Mouse (Mus musculus) embryonic facial prominence, embryonic 10.5 days (tissue): Measurements from ENCODE around the gene Sema4d. TPM values are rescaled to one million over a fixed set of nuclear protein-coding genes. Genes with fewer than 3 reads are reported as not detected.

ENCODE experiments used
- DNase-seq: peaks from one replicate; pipeline ENCODE4 v3.0.0-alpha.2; 2017; ENCODE audit warnings: low spot score
- H3K27ac ChIP-seq: fragments of 300-500 bp; sonication (generic); replicated peaks from 2 replicates; pipeline ENCODE4 v1.5.1; 2016; ENCODE audit warnings: mild to moderate bottlenecking
- H3K27me3 ChIP-seq: fragments of 300-500 bp; sonication (generic); replicated peaks from 2 replicates; pipeline ENCODE4 v1.6.1; 2016; ENCODE audit warnings: low read depth, mild to moderate bottlenecking; ENCODE audit not compliant: poor library complexity, severe bottlenecking
- H3K36me3 ChIP-seq: fragments of 300-500 bp; sonication (generic); replicated peaks from 2 replicates; pipeline ENCODE4 v1.6.1; 2016; ENCODE audit warnings: mild to moderate bottlenecking, moderate library complexity
- H3K4me1 ChIP-seq: fragments of 300-500 bp; sonication (generic); 2 replicates; pipeline ENCODE4 v1.6.1; 2016
- H3K4me3 ChIP-seq: fragments of 300-500 bp; sonication (generic); 2 replicates; pipeline ENCODE4 v1.5.1; 2016; ENCODE audit warnings: mild to moderate bottlenecking, moderate library complexity
- H3K9me3 ChIP-seq: fragments of 300-500 bp; sonication (generic); 2 replicates; pipeline ENCODE4 v1.6.1; 2016; ENCODE audit warnings: mild to moderate bottlenecking
- WGBS: fragments of 180-500 bp; shearing (Covaris S2); methylation state at CpG from one replicate; pipeline ENCODE4 v1.1.7; 2016; 5-methylcytosine and 5-hydroxymethylcytosine counted together
- polyA plus RNA-seq: library from polyadenylated mRNA; unstranded; fragments of >200 nt; fragmentation: Nextera tagmentation; extraction: Ambion mirVana; gene quantifications from 2 replicates; pipeline ENCODE4 v1.2.1, GENCODE M21; 2016

Sema4d gene
- polyA plus RNA-seq, 1 experiment from 2014 or later: 7.8 TPM

DNA sequence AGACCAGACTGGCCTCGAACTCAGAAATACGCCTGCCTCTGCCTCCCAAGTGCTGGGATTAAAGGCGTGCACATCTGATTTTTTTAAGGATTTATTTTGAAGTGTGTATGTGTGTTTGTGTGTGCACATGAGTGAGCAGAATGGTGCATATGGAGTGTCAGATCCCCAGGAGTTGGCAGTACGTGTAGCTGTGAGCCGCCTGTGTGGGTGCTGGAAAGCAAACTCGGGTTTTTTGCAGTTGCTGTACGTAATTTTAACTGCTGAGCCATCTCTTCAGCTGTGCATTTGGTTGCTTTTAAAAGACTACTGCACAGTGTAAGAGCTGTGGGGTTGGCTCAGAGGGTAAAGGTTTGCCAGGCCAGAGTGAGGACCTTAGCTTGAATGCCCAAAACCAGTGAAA is 134.0 kb downstream of the Sema4d start:
- 94% methylated on average over 7 of the region's 7 CpGs for WGBS
- Histone ChIP-seq H3K27ac (no peak overlapping the region), H3K27me3 (no peaks in the 10 kb centered on the region), H3K36me3 (peaks cover 98% of the 10 kb centered on the region), H3K4me3 (no peak overlapping the region), H3K4me1 (no peaks in the 10 kb centered on the region), H3K9me3 (no peaks in the 10 kb centered on the region)
- DNase-seq: no peak

DNA sequence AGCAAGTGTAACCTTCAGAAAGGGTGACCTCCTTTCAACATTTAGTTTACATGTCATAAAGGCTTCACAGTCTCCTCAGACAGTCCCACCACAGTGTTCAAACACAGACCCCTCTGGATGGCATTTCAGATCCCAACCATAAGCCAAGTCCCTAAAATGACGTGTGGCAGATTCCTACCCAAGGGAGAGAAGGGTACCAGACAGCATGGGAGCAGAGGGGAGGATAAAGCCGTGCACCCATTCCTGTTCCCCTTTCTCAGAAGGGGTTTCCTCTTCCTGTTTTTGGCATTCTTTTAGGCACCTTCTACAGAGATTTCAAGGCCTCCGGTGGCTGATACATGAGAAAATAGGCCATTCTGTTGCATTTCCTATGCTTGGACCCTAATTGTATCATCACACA is 135.5 kb downstream of the Sema4d start:
- Histone ChIP-seq H3K36me3 (peaks cover 100% of the 10 kb centered on the region), H3K4me3 (no peak overlapping the region), H3K9me3 (no peaks in the 10 kb centered on the region), H3K4me1 (no peaks in the 10 kb centered on the region), H3K27me3 (no peaks in the 10 kb centered on the region), H3K27ac (no peak overlapping the region)
- DNase-seq: no peak
- WGBS: 89% methylated on average over 3 of the region's 3 CpGs

DNA sequence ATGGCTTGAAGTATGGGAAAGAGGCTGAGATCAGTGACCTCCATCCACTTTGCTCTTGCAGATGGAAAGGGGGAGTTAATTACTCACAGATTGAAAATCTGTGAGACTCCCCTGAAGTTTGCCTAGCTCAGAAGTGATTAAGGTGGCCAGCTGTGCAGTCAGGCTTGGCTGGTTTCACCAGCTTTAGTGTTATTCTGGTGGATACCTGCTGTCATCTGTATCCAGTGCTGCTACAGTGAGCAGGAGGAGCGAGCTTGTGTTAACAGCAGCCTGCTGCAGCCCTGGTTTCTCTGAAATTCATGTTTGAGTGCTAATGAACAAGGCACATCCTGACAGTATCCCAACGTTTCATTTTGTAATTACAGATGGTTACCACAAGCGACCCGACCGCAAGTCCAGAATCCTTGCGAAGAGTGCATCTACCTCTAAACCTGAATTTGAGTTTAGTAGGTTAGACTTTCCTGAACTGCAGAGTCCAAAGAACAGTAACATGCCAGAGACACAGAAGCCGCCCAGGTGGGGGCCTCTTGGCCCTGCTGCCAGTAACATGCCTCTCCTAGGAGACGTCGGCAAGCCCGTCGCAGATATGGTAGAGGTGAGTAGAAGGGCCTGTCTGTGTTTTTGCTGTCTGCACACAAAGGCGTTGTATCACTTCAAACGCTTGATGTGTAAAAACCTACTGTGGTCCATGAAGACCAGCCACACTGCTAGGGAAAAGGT is 136.9 kb downstream of the Sema4d start:
- H3K4me1 ChIP-seq: peaks cover 8% of the 10 kb centered on the region
- peaks cover 94% of the 10 kb centered on the region for H3K36me3 ChIP-seq
- DNase-seq: no peak
- WGBS: 95% methylated on average over 13 of the region's 13 CpGs
- no peaks in the 10 kb centered on the region for H3K9me3 ChIP-seq
- no peaks in the 10 kb centered on the region for H3K27me3 ChIP-seq
- no peak overlapping the region for H3K27ac ChIP-seq
- no peak overlapping the region for H3K4me3 ChIP-seq

DNA sequence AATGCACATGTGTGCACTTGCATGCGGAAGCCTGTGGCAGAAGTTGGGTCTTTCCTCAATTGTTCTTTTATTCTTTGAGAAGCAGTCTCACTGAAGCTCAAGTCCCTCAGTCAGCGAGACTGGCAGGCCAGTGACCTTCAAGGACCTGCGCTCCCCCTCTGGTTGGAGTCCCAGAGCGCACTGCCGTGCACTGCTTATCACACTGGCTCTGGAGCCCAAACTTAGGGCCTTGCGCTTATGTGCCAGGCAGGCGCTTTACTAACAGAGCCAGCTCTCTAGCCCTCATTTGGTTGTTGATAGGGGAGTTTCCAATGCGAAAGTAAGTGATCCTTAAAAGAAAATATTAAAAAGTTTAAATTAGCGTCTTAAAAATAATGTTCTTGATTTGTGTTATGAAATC is 139.6 kb downstream of the Sema4d start:
- 90% methylated on average over 9 of the region's 9 CpGs for WGBS
- no peaks in the 10 kb centered on the region for H3K9me3 ChIP-seq
- no peak overlapping the region for H3K27ac ChIP-seq
- no peak overlapping the region for H3K4me3 ChIP-seq
- H3K36me3 ChIP-seq: peaks cover 85% of the 10 kb centered on the region
- H3K4me1 ChIP-seq: peaks cover 20% of the 10 kb centered on the region
- H3K27me3 ChIP-seq: no peaks in the 10 kb centered on the region
- no peak for DNase-seq

DNA sequence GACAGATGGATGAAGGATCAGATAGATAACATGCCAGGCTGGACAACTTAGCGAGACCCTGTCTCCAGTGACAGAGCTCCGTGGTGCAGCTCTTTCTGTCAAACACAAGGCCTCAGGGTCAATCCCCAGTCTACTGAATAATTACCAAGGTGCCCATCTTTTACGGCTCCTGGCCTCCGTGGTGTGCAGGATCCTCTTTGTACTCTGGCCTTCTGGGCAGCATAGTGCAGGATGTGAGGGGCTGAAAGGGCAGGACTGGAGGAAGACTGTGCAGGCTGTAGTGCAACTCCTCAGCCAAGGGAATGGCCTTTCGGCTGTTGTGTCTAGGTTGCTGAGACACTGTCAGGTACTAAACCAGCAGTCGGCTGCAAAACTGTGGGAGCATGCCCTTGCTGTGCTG is 140.4 kb downstream of the Sema4d start:
- WGBS: 94% methylated on average over 6 of the region's 6 CpGs
- no peak overlapping the region for H3K4me3 ChIP-seq
- no peaks in the 10 kb centered on the region for H3K27me3 ChIP-seq
- peaks cover 28% of the 10 kb centered on the region for H3K4me1 ChIP-seq
- peaks cover 77% of the 10 kb centered on the region for H3K36me3 ChIP-seq
- H3K27ac ChIP-seq: no peak overlapping the region
- no peak for DNase-seq
- H3K9me3 ChIP-seq: no peaks in the 10 kb centered on the region

DNA sequence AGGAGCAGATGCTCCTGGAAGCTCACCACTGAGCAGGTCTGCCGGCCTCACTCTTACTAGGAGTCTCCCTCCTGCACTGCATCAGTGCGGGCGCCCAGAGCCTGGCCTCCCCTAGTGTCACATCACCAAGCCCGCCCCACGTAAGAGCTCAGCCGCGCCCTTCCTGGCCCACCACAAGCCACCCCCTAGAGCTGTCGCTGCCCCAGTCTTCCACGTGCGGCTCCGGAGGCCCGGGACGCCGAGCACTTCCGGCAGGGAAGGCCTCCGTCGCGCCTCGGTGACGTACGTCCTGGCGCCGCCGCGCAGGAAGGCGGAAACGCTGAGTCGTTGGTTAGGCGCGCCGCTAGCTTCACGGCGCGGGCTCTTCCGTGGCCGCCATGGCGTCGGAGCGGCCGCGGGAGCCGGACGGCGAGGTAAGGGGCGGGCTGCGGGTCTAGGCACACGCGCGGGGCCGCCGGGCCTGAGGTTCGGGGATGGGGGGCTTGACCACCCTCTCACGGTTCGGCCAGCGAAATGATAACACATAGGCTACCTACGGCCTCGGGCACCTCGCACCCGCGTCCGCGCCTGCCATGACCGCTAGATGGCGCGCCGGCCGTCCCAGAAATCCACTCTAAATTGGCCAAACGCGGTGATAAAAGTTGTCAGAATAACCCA is 142.0 kb downstream of the Sema4d start, which contains the start of gene Secisbp2:
Gene Secisbp2, plus strand, starts transcription at position 290 of the 657 bp plus-strand sequence.
- no peaks in the 10 kb centered on the region for H3K9me3 ChIP-seq
- H3K4me3 ChIP-seq: peak within 1 kb of the TSS; percentile 81
- peaks cover 61% of the 10 kb centered on the region for H3K36me3 ChIP-seq
- under 1% methylated on average over 69 of the region's 69 CpGs for WGBS
- peaks cover 44% of the 10 kb centered on the region for H3K4me1 ChIP-seq
- H3K27me3 ChIP-seq: no peaks in the 10 kb centered on the region
- H3K27ac ChIP-seq: peak within 1 kb of the TSS; percentile 93
- DNase-seq: peak; percentile 92

DNA sequence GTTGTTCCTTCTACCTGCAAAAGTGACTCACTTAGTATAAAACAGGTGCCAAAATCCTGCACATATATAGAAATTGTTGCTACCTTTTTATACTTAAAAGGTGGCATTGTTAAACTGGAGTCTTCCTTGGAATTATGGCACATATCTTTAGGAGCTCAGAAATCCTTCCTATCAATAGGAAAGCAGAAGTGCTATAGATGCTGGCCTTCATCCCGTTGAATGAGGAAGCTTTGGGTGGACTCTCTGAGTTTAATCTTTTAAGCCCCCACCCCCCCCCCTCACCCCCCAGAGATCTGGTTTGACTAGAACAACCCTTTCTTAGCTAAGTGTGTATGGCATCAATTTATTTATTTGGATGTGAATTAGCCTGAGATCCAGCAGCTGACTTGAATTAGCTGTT is 143.8 kb downstream of the Sema4d start:
- H3K4me1 ChIP-seq: peaks cover 47% of the 10 kb centered on the region

DNA sequence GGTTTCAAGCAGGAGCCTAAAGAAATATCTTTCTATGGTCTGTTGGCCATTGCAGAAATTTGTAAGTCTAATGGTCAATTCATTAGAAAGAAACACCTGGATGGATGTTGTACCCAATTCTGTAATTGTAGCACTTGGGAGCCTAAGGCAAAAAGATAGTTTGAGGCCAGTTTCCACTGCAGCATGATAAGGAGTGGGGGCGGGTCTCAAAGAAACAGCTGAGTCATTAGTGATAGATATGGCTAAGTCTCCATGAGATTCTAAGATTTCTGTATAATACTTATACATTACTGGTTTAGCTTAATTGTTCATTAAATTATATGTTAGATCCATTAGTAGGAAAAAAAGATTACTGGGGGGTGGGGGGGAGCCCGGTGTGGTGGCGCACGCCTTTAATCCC is 145.3 kb downstream of the Sema4d start:
- 87% methylated on average over 4 of the region's 4 CpGs for WGBS
- peaks cover 47% of the 10 kb centered on the region for H3K4me1 ChIP-seq
- H3K27ac ChIP-seq: no peak overlapping the region
- H3K4me3 ChIP-seq: peak overlapping the region; percentile 98
- H3K27me3 ChIP-seq: no peaks in the 10 kb centered on the region
- H3K36me3 ChIP-seq: peaks cover 28% of the 10 kb centered on the region
- DNase-seq: no peak
- H3K9me3 ChIP-seq: no peaks in the 10 kb centered on the region

More for the DNA sequence above, 143.8 kb downstream of the Sema4d start:
- H3K9me3 ChIP-seq: no peaks in the 10 kb centered on the region
- H3K27ac ChIP-seq: no peak overlapping the region
- H3K36me3 ChIP-seq: peaks cover 43% of the 10 kb centered on the region
- no peak overlapping the region for H3K4me3 ChIP-seq
- H3K27me3 ChIP-seq: no peaks in the 10 kb centered on the region
- DNase-seq: no peak
- 56% methylated on average over 1 of the region's 1 CpGs for WGBS

DNA sequence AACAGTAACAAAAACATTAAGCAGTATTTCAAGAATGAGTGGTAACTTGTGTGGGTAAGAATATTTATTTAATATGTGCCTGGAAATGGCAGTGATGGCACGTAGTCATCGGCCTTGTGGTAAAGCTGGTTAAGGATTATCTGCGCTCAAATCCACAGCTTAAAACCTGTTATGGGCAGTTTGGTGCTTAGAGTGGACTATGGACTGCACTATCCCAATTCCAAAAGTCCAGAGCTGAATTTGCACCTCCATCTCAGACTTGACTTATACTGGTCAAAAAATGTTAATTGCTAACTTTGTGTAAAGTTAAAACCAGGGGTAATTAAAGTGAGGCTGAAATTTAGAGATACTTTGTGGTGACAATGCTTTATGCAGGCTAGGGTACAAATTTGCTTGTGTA is 145.8 kb downstream of the Sema4d start:
- no peak for DNase-seq
- Histone ChIP-seq H3K27ac (no peak overlapping the region), H3K27me3 (no peaks in the 10 kb centered on the region), H3K36me3 (peaks cover 24% of the 10 kb centered on the region), H3K4me3 (peak overlapping the region; percentile 98), H3K9me3 (no peaks in the 10 kb centered on the region), H3K4me1 (peaks cover 47% of the 10 kb centered on the region)
- 89% methylated on average over 3 of the region's 3 CpGs for WGBS

DNA sequence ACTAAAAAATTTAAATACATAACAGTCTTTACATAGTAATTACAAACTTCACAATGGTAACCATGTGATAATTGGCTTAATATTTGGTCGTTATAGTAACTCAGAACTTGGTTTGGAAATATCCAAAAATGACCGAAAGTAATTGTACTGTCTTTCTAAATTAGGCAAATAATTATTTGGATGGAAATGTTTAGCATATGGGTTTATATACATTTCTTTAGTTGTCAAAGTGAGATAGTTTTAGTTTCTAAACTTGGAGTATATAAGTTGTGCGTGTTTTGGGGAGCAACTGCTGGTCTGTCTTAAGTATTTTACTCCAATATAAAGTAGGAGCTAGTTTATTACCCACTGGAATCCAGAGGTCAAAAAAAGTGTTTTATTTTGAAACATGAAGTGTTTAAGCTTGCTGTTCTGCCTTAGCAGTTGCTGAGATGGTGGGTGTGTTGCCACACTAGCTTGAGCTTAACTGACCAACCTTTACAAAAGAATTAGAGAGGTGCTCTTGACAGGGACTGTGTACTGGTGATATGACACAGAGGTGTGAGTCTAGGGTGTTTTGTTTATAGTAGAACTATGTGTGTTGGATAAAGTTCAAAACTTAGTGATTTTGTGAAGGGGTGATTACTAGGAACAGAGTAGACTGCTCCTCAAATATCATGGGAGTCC is 147.1 kb downstream of the Sema4d start:
- 25% methylated on average over 3 of the region's 3 CpGs for WGBS
- peaks cover 19% of the 10 kb centered on the region for H3K36me3 ChIP-seq
- no peaks in the 10 kb centered on the region for H3K9me3 ChIP-seq
- DNase-seq: no peak
- H3K27ac ChIP-seq: peak overlapping the region; percentile 99; the same call in 1 of the 2 replicates
- H3K27me3 ChIP-seq: no peaks in the 10 kb centered on the region
- H3K4me1 ChIP-seq: peaks cover 46% of the 10 kb centered on the region
- peak overlapping the region; percentile 98 for H3K4me3 ChIP-seq

DNA sequence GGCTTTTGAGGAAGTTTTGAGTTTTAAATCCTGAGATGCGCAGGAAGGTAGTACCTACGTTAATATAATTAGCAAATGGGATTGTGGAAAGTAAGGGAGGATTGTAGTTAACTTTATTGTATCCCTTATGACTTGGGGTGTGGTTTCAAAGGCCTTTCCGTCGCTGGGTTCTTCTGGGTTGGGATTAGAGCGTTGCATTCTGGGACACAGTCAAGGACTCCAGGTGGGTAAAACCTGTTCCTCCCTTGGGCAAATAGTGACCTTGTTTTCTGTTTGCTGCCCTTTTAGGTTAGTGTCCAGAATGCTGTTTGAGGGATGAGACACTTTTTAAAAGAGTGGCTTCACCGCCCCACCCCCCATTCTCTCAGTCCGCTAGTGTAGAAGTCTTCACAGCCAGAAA is 147.7 kb downstream of the Sema4d start:
- DNase-seq: peak; percentile 45
- H3K4me3 ChIP-seq: peak overlapping the region; percentile 98
- no peaks in the 10 kb centered on the region for H3K27me3 ChIP-seq
- H3K4me1 ChIP-seq: peaks cover 40% of the 10 kb centered on the region
- WGBS: 0% methylated on average over 7 of the region's 7 CpGs
- peaks cover 13% of the 10 kb centered on the region for H3K36me3 ChIP-seq
- no peaks in the 10 kb centered on the region for H3K9me3 ChIP-seq
- H3K27ac ChIP-seq: peak overlapping the region; percentile 99

DNA sequence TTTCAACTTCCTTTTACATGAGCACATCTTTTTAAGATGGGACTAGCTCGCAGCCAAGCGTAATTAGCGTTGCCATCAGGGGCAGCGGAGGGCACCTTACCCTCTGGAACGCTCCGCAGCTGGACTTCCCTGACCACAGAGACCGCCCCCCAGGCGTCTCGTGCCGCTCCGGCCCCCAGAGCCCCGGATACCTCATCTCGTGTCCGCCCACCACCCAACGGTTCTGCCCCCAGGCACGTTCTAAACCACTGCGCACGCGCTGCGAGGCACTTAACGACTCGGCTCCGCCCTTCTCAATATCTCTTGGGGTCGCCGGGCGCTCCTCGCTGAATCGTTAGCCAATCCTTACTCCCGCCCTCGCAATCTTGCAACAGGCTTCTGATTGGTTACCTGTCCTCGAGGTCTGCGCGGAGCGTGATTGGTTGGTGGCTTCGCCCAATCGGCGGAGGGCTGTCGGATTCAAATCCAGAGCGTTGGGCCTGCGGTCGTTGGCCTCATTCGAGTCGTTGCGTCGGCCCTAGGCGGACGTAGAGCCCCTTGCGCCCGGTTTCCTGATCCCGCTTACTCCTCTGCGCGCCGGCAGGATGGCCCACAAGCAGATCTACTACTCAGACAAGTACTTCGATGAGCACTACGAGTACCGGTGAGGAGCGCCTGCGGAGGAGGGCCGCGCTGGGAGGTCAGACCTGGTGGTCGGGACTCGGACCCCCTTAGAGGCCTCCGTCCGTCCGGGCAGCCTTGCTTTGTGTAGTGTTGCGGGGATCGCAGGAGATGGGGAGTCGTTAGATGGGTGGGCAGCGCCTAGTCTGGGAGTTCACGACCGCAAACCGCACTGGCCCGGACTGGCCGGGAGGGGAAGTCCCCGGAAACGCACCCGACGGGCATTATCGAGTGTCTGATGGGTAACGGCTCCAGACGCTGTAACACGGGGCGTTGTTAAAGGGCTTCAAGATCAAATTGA is 148.4 kb downstream of the Sema4d start, which contains the start of gene Cks2:
Gene Cks2, plus strand, starts transcription at position 404 of the 961 bp plus-strand sequence.
- WGBS: under 1% methylated on average over 83 of the region's 83 CpGs
- Histone ChIP-seq H3K4me1 (peaks cover 37% of the 10 kb centered on the region), H3K27ac (peak within 1 kb of the TSS; percentile 99), H3K27me3 (no peaks in the 10 kb centered on the region), H3K4me3 (peak within 1 kb of the TSS; percentile 98), H3K36me3 (peaks cover 9% of the 10 kb centered on the region), H3K9me3 (no peaks in the 10 kb centered on the region)
- DNase-seq: peak; percentile 99
